Mouse (Mus musculus): ENCODE measurements around the gene Atp5g1. TPM values are rescaled to one million over a fixed set of nuclear protein-coding genes. Genes with fewer than 3 reads are reported as not detected.
A peak's percentile ranks its signal among the peaks of the same experiment; 100 is the strongest.

The Atp5g1 gene
- total RNA-seq, 2 experiments from 2014 or later = 3,285 to 3,604 TPM

DNA sequence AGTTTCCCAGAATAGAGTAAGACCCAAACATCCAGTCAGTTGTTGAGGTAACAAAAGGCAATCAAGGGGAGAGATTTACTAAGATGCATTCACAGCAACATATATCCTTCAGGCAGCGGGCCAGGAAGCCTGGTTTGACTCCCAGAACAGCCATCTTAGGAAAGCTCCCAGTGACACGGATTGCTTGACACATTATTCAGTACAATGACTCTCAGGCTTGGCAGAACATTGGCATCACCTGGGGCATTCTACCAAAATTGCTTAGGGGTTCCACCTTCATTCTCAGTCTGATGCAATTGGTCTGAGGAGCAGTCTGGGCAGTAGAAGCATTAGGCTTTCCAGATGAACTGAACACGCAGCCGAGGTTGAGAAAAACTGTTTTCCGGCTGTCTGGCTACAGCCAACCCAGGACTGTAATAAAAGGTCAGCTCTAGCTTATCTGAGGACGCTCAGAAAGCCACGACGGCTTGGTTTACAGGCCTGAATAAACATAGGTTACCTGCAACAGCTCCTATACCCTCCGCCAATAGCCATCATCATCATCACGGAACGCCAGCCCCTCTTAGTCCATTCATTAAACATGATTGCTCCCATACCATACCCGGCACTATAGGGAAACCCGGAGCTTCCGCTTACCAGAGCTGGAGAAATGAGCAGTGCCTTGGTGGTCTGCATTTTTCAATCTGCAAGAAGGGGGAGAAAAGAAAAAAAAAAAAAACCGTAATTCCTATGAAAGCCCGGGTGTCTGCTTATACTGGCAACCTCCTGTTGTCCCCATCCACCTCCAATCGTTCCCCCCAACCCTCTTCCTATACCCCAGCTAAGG is 906 bp downstream of the Atp5g1 start:
- DNase-seq = peak in 1 of 2 experiments; percentile 9
- intact Hi-C loops (cut with DNase I) = loop anchor here (1.0 to 5.0 kb wide), 2 partner anchors 9 to 42 kb away; partner anchors contain the start of genes Snf8 and Ube2z

- intact Hi-C loops (cut with DNase I) = no loop called here
- DNase-seq = peak in 1 of 2 experiments; percentile 16
Measured at GRCm38 (mm10) chr11:96073295-96073993, 2.0 kb downstream of the Atp5g1 start.

GRCm38 (mm10) chr11:96071013-96071412 is 4.5 kb downstream of the Atp5g1 start:
- DNase-seq = no peak
- intact Hi-C loops (cut with DNase I) = no loop called here

DNA sequence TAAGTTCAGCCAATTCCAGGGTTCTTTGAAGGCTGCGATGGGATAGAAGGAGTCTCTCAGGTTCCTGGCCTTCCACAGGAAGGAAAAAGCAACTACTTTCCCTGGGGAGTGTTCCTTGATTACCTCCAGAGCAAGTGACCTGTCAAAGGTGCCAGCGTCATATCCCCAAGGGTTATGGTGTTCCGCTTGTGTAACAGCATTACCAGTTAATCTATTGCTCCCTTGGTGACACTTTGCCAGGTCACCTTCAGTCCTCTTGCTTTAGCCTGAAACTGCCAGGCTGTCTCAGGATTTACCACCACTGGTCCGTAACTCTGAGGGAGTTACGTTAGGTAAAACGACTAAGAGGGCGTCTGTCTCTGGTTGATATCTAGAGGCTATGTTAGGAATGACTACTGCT is 5.1 kb downstream of the Atp5g1 start:
- intact Hi-C loops (cut with DNase I) = no loop called here
- DNase-seq = no peak

DNA sequence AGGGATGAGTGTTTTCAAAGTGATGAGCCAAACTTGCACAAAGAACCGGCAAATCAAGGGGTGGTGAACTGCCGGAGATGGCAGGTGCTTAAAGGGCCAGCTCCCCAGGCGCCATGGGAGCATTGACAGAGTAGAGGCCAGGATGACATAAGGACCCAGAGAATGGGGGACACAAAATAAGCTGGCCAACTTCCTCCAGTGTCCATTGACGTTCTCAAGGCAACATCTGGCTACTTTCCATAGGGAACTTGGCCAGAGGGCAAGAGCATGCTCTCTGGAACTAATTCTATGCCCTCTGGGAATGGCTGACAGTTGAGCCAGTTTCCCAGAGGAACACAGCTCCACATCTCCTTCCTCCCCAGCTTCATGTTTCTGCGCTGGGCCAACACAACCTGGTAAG is 7.2 kb downstream of the Atp5g1 start:
- DNase-seq = peak; percentile 18 to 25
- intact Hi-C loops (cut with DNase I) = no loop called here

- peak; percentile 98 to 99 for DNase-seq
- intact Hi-C loops (cut with DNase I) = loop anchor here (1.0 to 2.0 kb wide), 2 partner anchors 10 to 31 kb away; partner anchors contain the start of genes Atp5g1 and Snf8
Measured at GRCm38 (mm10) chr11:96065215-96065911, 10.1 kb downstream of the Atp5g1 start, which contains the start of gene Ube2z. TSS of gene Ube2z (minus strand) at chr11:96065388.

DNA sequence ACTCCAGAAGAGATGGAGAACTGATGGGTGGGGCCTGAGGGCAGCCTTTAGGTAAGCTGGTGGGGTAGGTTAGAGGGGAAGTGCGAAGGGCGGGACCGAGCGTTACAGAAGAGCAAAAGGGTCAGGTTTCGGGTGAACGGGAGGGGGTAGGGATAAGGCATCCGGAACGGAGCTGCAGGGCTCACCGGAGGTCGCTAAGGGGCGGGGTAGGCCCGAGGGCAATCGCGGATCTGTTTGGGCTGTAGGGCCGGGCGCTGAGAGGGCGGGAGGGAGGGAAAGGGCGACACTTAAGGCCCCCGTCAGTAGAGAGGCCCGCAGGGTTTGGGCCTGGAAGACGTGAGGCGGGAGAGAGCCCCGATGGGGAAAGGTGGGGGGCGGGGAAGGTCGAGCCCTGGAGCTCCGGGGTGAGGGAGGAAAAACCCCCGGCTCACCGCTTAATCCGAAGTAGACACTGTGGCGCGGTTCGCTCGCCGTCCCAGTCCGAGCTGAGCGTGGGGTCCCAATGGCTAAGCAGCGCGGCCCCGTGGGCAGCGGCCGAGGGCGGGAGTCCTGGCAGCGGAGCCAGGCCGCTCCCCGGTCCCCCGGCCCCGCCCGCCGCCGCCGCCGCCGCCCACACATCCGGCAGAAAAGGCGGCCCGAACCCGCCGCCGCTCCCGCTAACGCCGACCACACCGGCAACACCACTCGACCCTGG is 10.8 kb downstream of the Atp5g1 start:
- peak in 1 of 2 experiments; percentile 18 for DNase-seq
- intact Hi-C loops (cut with DNase I) = loop anchor here (1.0 to 2.0 kb wide), 2 partner anchors 11 to 30 kb away; partner anchors contain the start of genes Atp5g1 and Snf8

GRCm38 (mm10) chr11:96058309-96058708 is 17.2 kb downstream of the Atp5g1 start:
- intact Hi-C loops (cut with DNase I) = no loop called here
- no peak for DNase-seq

- intact Hi-C loops (cut with DNase I) = no loop called here
- no peak for DNase-seq
Measured at GRCm38 (mm10) chr11:96050854-96051253, 24.6 kb downstream of the Atp5g1 start.

DNA sequence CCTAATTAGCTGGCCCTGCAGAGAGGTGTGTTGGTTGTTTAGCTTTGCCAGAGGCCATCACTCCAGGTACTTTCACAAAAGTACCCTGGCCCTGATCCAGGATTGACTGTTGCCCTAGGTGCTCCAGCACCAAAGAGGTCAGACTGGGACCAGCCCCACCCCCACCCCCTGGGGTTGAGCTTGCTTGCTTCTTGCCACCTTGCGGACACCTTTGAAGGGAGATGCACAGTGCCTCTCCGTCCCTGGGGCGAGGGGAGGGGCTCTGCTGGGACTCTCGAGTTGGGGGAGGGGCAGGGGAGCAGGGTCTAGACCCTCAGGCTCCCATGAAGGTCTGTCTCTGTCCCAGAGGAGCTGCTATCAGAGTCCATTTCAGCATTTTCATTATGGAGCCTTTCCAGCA is 25.5 kb downstream of the Atp5g1 start:
- intact Hi-C loops (cut with DNase I) = no loop called here
- no peak for DNase-seq

DNA sequence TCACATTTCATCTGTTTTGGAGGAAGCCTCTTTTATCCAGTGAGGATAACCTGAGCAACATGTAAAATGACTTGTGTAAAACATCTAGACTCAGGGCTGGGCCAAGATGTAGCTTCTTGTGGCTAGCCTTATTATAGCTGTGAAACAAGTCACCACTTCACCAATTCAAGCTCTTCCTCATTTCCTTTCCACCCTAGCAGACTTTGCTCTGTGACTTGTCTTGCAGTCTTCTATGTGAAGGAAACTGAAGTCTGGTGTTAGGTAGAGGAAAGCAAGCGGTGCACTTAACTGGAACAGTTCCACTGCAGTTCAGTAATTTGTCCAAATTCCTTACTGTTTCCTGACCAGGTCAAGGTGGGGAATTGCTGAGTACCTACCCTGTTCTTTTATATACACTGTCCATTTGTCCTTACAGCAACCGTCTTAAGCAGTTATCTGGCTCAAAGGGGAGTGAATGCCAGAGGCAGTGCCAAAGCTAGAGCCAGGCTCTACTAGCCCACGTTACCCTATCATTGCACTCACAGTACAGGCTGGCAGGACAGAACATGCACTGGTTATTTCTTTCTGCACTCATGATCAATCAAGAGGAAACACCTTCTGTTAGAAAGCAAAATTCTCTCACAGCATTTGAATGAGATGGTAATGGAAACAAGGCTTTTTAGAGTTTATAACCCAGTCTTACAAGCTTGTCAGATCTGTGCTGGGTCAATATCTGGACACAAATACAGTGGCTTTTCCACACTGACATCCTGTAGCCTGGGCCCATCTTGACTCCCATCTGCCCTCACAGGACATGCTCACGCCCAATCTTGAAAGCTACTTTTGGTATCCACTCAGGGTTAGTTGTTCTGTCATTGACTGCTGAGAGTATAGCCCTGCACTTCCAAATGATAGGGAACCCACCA is 27.7 kb downstream of the Atp5g1 start:
- no peak for DNase-seq
- intact Hi-C loops (cut with DNase I) = no loop called here

GRCm38 (mm10) chr11:96046793-96047192 is 28.7 kb downstream of the Atp5g1 start:
- DNase-seq = no peak
- intact Hi-C loops (cut with DNase I) = no loop called here

DNA sequence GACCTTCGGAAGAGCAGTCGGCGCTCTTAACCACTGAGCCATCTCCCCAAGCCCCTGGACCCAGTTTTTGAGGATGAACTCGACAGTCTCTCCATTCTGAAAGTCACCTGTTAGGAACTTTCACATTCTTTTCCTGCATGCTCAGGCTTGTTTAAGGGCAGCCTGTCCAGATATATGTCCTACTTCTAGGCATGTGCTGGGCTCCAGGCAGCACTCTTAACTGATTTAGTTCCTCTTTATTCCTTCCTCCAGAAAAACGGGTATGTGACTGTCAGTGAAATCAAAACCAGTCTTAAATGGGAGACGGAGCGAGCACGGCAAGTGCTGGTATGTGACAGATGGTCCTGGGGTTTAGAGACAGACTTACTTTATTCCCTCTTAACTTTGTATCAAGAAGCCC is 29.4 kb downstream of the Atp5g1 start:
- intact Hi-C loops (cut with DNase I) = no loop called here

DNA sequence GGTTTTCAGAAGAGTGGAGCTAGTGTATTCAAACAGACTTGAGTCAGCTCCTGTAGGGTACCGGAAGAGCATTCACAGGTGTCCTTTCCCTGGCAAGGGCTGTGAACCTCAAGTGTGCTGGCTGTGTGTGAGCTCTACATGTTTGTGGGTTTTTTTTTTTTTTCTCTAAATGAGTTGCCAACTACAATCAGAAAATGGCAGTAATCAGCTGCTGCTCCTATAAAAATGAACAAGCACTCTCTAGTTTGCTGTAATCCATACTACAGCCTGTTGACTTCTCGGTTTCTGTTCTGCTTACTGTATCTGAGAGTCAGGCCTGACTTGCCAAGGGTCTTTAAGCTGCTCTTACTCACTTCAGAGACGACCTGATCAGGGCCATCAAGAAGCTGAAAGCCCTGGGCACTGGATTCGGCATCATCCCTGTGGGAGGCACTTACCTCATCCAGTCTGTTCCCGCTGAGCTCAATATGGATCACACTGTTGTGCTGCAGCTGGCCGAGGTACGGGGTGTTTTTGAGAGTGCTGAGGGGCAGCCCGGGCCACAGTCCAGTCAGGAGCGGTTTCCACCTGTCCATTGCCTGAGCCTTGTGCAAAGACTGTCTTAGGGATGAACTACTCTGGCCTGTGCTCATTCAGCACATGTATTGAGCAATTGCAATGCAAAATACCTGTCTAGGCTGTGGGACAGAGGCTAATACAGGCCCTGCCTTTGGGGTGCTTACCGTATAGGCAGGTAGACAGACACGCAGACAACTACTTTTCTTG is 30.5 kb downstream of the Atp5g1 start:
- no peak for DNase-seq
- intact Hi-C loops (cut with DNase I) = no loop called here

More for the DNA sequence above, 29.4 kb downstream of the Atp5g1 start:
- DNase-seq = no peak

GRCm38 (mm10) chr11:96038560-96038959 is 36.9 kb downstream of the Atp5g1 start:
- no peak for DNase-seq
- intact Hi-C loops (cut with DNase I) = no loop called here

DNA sequence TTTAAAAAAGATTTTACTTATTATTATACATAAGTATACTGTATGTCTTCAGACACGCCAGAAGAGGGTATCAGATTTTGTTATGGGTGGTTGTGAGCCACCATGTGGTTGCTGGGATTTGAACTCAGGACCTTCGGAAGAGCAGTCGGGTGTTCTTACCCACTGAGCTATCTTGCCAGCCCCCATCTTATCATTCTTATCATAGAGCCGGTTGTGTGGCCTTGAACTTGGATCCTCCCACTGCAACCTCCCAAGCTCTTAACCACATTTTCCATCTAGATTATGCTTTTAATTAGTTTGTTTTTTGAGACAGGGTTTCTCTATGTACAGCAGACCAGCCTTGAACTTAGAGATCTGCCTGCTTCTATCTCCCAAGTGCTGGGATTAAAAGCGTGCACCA is 38.0 kb downstream of the Atp5g1 start:
- DNase-seq = no peak
- intact Hi-C loops (cut with DNase I) = no loop called here

- intact Hi-C loops (cut with DNase I) = loop anchor here (2.0 kb wide), 2 partner anchors 26 to 30 kb away; partner anchors contain the start of gene Ube2z
- no peak for DNase-seq
Measured at GRCm38 (mm10) chr11:96035133-96035532, 40.3 kb downstream of the Atp5g1 start.

- peak; percentile 95 to 97 for DNase-seq
- intact Hi-C loops (cut with DNase I) = loop anchor here (2.0 to 5.0 kb wide), 3 partner anchors 26 to 43 kb away; partner anchors contain the start of genes Atp5g1 and Ube2z
Measured at GRCm38 (mm10) chr11:96034596-96035052, 40.8 kb downstream of the Atp5g1 start, which contains the start of gene Snf8. TSS of gene Snf8 (plus strand) at chr11:96034885.
